Mouse (Mus musculus): ENCODE data around the gene Trim71. TPM values are rescaled to one million over a fixed set of nuclear protein-coding genes. Genes with fewer than 3 reads are reported as not detected.
A peak's percentile ranks its signal among the peaks of the same experiment; 100 is the strongest.

Trim71 gene
- total RNA-seq, 2 experiments from 2014 or later = not detected

DNA sequence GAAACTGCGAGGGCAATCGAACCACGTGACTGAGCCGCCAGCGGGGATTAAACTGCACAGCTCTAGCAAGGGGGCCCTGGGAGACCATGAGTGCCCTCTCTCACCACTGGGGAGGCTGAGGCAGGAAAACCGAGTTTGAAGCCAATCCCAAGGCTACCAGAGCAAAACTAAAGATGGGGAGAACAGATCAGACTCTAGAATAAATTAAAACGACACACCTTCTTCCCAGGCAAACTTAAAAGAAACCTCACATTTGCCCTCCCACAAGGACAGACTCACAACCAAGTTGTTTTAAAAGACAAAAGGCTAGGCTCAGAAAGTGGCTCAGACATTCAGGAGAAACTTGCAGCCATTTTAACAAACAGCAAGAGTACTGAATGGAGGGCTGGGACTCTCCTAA is 7.1 kb downstream of the Trim71 start:
- no peak for DNase-seq

DNA sequence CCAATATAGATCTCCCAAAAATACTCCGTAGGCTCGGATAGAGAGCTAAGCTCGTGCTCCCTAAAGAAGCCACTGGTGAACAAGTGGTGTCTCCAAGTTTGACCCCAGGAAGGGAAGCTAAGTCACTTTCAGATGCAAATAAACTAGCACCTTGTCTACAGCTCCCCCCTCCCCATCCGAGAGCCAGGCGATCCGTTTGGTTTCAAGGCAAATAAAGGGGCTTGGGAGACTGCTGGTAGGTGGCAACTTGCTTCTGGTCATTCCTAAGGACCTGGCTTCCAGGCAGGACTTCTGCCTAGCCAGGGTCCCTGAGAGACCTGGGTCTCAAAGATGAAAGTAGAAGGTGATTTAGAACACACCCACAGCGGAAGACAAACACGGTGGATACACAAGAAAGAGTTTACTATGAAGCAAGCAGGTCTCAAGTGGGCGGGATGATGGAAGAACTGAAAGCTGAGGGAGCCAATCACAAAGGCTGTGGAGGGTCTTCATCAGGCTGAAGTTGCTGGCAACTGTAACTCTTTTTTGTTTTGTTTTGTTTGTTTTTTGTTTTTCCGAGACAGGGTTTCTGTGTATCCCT is 7.8 kb downstream of the Trim71 start:
- no peak for DNase-seq

DNA sequence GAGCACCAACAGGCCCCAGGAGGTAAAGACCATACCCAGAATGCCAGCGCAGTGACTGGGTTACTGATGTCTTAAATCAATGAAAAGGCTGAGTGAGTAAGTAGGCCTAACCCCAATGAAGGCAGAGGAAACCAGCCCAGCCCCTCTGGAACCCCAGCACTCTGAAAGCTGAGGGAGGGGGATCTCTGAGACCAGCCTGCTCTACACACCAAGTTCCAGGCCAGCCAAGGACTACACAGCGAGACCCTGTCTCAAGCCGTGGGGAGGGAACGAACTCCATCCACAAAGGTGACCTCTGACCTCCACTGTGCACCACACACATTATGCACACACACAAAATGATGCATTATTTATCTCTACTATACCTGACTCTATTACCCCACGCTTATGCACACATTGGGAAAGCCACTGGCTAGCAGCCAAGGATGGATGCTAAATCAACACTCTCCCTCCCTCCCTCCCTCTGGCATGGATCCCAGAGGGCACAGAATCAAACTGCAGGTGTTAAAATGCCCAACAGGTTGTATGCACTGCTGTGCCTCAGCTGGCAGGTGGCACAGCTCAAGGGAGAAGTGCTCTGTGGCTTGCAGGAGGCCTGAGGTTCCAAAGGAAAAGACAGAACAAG is 9.7 kb downstream of the Trim71 start:
- no peak for DNase-seq

DNA sequence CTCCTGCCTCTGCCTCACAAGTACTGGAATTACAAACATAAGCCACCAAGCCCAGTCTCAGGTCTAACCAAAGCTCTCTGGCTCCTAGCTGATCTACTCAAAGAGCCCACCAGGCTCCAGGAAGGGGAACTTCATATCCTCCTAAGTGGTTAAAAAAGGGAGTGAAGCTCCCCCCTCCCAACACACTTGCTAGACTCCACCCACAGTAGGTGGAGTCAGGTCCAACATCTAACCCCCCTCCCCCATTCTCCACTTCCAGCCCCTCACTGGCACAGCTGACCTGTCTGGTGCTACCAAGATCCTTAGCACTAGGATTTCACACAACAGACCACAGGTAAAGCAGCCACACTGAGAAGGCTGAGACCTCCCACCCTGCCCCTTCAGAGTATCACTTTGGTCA is 10.3 kb downstream of the Trim71 start:
- no peak for DNase-seq

DNA sequence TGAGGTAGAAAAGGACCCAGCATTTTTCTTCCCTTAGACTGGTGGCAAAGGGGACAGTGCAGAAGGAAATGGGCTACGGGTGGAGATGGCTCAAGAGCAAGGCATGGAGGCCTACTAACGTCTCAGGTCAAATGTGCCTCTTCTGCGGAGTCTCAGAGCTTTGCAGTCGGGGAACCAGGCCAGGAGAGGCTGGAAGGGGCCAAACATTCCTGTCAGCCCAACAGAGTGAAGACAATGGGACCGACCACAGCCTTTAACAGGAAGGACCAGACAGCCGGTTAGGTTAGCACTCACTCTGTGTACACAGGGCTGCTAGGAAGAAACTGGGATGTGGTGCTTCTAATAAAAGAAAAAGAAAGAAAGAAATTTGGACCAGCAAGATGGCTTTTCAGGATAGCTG is 14.1 kb downstream of the Trim71 start:
- DNase-seq = no peak

DNA sequence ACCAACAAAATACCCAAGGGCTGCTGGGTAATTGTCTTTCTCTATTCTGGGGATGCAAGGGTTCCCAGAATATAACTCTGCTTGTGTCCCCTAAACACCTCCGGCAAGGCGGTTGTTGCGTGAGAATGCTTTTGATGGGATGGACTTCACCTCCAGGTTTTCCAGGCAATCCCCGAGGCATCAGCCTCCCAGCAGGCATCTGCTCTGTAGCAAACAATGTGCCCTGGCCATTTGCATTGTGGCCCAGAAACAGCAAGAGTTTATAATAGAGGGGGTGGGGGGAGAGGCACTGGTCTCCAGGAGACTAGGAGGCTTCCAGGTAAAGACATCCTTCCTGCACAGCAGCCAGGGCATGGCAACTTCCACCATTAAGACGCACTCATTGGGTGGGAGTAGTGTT is 15.1 kb downstream of the Trim71 start:
- DNase-seq = no peak

DNA sequence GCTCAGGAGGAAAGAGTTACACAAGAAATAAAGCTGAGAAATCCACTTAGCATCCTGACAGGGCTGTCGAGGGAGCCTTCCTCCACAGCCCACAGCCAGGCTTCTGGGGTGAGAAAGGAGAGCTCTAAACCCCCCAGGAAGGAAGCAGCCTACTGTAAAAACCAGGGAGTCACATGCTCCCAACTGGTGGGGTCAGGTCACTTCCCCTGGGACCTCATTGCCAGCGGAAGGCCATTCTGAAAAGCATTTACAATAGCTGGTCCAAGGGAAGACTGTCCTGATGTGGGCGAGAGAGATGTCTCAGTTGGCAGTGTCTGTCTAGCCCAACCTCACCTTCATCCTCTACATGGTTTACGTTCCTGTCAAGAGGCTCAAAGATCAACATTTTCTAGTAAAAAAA is 15.7 kb downstream of the Trim71 start:
- DNase-seq = no peak

DNA sequence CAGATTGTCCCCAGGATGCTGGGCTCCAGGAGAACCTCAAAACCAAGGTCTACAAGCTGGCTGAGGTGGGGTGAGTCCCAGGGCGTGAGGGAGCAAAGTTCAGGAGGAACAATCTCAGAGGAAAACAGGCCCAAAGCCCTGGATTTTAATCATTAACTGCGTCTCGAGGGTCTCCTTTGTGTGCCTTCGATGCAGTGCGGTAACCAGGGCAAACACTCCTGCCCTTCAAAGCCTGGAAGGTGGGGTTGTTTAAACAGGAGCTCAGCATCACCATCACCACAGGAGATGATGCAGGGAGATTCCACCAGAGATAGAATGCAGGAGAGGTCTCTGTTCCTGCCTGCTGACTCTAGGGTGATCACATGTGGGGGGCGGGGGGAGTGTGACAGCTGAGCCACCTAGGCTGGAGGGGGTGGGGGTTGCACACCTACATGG is 16.5 kb downstream of the Trim71 start:
- DNase-seq = no peak

DNA sequence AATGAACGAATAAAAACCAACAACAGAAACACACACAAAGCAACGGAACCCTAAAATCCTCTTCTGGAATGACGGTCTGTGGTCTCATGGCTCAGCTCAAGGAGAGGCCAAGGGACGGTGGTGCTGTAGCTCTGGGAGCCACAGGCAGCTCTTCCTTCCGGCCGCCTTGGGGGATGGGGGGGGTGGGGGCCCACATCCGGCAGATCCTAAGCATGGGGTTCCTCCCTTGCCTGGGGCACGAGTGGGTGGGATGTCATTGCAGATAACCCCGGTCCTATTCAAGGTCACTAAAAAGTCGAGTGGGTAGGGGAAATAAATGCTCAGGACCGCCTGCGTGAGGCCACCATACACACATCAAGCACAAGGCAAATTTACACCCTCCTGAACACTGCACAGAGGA is 17.4 kb downstream of the Trim71 start:
- no peak for DNase-seq

DNA sequence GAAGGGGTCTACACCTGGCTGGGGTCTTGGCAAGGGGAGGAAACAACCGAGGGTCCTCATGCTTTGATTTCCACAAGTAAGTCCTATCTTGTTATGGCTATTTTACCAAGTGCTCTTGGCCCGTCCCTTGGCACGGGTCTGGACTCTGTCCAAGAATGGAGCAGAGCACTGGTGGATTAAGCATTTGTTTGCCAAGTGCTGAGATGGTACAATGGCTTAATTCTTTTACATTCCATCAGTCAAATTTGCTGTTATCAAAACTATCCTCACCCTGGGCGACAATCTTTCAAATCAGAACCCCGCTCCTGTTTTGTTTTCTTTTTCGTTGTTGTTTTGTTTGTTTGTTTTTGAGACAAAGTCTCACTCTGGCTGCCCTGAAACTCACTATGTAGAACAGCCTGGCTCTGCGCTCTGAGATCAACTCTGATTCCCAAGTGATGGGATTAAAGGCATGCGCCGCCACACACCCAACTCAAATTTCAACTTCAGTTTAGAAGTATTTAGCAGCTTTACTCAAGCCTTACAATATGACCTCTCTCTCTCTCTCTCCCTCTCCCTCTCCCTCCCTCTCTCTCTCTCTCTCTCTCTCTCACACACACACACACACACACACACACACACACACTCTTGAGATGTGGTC is 19.3 kb downstream of the Trim71 start:
- DNase-seq = no peak

DNA sequence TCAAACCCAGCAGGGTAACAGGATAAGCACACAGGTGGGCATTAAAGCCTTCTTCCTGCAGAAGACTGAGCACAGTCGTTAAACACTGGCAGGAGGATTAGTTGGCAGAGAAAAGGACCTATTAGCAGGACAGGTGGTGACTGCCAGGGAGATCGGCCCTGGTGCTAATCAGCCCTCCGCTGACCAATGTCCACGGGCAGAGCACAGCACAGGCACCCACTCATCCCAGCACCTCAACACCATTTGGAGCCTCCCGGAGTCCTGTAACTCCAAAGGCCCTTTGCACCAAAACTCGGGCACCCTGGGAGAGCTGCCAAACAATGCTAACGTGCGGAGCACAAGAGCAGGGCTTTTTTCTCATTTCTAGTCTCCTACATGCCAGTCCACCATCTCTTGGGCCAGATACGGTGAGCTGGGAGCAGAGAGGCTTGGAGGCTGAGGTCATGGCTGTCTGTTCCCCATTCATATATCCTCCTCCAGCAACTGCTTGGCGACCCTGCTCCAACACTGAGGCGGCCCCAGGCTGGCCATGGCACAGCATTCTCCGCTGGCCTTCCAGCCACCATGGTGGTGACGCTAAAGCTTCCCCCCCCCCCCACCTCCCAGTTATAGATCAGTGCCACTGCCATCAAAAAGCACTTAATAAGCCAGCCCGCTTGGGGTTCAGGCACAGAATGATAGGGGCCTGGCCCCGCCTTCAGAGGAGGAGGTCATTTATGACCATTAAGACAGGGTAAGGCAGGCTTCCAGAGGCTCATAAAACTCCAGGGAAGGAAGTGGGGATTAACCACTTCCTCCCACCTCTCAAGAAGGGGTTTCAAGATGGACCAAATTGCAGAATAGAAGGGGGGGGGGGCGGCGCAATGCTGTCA is 20.1 kb downstream of the Trim71 start:
- DNase-seq = no peak

DNA sequence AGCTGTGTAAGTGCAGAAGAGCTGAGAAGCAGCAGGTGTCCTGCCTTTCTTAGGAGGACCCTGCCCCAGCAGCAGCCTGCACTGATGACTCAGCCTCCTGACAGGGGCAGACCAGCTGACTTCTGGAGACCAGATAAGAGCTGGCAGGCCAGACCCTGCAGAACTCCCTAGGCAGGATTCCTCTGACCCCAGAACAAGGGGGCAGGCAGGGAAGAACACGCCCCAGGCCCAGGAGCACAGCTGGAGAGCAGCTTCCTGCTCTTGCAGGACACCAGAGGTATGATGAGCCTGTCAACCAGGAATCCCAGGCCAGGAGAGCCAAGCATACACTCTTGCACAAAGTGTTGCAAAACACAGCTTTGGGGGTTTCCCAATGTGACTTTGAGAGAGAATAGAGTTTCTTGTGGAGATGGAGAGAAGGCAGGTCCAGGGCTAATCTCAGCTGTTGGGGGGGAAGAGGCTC is 22.9 kb downstream of the Trim71 start:
- no peak for DNase-seq

DNA sequence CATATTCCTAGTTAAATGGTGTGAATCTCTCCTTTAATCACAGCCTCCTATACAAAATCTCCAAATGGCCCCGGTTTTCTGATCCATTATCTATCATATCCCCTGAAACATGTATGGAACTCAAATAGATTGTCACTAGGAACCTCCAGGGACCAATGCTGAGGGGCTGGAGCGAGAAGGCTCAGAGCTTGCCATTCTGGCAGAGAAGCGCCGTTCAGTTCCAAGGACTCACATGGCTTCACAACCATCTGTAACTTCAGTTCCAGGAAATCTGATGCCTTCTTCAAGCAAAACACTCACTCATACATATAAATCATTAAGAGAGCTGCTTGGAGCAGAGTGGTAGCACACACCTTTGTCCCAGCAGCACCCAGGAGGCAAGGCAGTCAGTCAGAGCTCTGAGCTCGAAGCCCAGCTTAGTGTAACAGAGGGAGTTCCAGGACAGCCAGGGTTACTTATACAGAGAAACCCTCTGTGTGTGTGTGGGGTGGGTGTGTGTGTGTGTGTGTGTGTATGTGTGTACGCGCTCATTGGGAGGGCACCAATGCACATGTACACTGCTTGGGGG is 25.1 kb downstream of the Trim71 start:
- DNase-seq = peak; percentile 24

DNA sequence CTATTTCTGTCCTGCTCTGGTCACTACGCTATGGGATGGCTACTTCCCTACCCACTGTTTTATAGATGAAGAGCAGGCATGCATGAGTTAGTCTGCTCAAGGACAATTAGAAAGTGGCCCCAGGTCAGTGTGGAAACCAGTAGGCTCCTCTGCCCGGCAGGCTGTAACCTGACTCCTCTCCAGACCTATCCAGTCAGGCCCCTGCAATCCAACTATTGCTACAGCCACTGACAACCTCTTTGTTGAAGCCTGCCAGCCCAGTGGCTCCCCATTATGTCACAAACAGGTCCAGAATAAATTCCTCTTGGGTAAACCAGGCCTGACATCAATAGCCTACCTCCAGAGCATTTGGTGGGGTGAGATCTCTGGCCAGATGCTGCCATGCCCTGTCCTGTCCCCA is 27.5 kb downstream of the Trim71 start:
- DNase-seq = no peak

DNA sequence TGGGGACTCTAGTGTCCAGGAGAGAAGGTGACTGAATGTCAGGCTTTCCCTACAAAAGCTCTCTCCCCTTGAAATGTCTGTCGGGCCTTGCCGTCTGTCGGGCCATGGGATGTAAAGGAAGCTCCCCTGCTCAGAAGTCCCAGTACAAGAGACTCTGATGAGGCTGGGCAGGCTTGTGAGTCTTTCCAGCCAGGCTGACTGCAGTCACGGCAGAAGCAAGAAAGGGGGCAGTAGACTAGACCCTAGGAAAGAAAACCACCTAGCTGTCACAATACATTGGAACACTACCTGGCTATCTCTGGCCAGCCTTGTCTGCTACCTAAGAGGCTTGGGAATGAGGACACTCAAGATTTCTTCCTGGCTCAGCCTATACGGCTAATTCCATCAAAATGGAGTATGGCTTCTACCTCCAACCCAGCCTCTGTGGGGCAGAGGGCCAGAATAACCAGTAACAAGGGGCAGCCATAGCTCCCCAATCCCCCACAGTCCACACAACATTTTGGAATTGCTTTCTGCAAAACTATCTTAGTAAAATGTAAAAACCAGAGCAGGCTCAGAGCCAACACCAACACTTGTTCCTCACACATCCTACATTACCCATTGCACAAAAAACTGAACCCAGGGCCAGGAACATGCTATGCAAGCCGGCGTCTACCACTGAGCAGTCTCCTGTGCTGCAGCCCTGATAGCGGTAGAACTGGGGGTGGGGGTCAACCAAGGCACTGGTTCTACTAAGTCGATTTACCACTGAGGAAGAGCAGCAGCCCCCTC is 29.2 kb downstream of the Trim71 start:
- DNase-seq = no peak

DNA sequence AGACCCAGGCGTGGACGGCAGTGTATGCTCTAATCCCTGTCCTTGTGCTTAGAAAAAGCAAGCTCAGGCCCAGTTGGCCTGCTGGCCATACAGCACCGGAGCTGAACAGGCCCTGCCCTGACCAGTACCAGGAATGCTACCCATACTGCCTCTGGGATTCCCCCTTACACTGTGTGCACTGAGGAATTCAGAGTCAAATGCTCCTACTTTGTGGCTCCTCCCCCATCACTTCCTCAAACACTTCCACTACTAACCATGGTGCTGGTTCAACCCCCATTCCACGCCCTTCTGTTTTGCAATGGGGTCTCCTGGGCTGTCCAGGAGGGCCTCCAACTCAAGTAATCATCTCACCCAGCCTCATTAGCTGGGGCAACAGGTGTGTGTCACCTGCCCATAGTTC is 30.3 kb downstream of the Trim71 start:
- DNase-seq = no peak

DNA sequence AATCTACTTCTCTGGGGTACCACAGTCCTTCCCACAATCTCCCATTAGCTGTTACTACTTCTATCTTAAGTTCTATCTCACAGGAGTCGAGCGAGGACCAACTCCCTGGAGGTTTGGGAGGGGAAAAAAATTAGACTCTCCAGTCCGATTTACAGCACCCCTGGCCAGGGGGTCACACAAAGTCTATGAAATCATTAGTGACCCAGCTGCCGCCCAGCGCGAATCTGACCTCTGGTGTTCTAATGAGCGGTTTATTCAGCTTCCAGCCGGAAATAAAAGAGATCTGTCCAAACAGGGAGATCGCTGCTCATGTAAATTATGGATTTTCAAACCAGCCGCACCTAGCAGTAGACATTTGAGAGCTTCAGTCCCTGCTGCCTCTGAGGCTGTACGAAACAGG is 32.9 kb downstream of the Trim71 start:
- no peak for DNase-seq

DNA sequence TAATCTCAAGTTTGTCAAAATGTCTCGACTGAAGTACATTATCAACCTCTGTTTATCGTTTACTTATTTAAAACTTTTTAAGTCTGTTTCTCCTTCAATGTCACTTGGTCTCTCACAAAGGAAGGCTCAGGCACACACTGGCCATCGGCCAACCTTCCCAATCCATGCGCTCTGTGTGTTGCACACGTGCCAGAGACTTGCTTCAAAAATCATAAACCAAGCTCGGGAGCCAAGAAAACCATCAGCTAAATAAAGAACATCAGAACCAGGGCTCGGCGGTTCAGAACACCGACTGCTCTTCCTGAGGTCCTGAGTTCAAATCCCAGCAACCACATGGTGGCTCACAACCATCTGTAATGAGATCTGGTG is 35.5 kb downstream of the Trim71 start:
- DNase-seq = no peak

DNA sequence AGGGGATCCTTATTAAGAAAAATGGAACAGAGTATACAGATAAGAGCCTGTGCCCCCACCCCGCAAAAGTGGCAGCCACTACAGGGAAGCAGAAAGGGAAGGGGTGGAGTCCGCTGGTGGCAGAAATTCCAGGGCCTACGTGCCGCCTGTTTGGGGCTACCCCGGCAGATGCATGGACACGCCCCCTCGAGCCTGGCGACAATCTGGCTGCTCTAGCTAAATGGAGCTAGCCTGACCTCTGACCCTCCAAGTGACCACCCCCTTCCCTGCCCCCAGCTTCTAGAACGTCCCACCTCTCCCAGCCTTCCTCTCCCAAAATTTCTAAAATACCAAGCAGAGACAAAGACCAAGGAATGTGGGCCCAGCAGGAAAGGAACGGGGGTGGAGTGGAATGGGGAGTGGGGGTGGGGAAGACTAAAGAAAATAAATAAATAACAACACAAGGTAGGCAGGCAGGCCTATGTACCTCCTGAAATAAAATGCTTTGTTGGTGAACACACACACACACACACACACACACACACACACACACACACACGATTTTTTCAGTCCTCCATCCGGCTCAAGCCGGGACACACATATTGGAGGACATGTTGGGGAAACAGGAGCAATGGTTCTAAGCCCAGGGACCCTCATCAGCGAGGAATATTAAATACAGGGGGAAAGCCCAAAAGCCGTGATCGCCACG is 36.0 kb downstream of the Trim71 start:
- DNase-seq = no peak

DNA sequence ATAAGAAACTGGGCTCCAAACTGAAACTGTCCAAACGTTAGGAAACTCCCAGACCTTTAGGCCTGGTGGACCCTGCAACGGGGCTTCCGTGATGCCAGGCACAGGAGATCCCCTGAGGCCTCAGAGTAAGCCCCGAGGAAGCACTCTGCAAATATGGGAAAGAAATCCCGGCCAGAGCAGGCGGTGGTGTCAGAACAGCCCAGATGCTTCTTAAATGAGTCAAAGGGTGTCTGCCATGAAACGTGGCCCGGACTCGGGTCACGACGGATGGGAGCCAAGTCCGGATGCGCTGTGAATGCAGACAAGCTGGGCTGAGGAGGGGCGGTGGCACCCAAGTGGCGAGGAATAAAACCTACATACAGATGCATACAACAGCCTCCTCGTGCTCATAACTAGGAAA is 37.1 kb downstream of the Trim71 start:
- DNase-seq = peak; percentile 33

DNA sequence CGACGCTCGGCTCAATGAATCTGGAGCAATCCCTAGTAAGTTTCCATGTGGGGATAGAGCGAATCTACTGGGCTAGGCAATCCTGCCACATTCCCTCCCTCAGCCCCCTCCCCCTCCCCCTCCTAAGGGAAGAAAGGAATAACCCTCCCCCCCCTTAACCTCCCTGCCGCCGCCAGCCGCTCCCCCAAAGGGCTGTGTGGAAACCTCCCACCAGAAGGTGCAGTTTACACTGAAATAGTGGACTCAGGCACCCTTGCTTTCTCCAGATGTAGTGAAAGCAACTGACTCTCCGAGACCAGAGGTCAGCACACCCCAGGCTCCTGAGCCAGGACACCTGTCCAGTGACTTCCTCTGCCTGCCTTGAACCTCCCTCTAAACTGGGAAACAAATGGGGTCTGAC is 37.6 kb downstream of the Trim71 start:
- DNase-seq = no peak
